Mouse (Mus musculus) erythroblast, embryonic 14.5 days (primary cell): ENCODE data around the gene Jmjd7.

Experiments used
- GATA1 ChIP-seq: IDR thresholded peaks from 2 replicates; pipeline ENCODE4 v1.6.1; 2012; ENCODE audit warnings: low read length, inconsistent platforms, mixed read lengths
- TAL1 ChIP-seq: IDR thresholded peaks from 3 replicates; pipeline ENCODE4 v1.6.1; 2012; ENCODE audit warnings: low read length, inconsistent platforms, mixed read lengths

DNA sequence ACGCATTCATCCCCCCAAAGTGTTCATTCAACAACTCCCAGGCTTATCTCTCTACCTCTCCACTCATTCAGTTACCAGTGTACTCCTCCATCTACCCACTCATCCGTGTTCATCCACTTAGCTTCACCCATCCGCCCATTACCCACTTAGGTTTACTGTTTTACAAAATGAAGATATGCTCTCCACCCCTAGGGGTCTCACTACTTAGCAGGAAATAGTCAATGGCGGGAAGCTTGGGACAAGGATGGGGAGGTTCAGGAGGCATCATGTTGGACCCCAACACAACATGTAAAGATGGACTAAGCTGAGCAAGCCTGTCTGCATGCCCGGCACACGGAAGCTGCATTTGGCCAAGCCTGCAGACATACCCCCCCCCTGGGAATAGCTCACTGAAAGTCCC, 37.4 kb downstream of the Jmjd7 start:
- no peak for TF ChIP-seq TAL1
- TF ChIP-seq GATA1 = no peak
